Mouse (Mus musculus): ENCODE measurements around the gene Rnf167. TPM values are rescaled to one million over a fixed set of nuclear protein-coding genes. Genes with fewer than 3 reads are reported as not detected.

Gene Rnf167
- total and polyA plus RNA-seq, 3 experiments, result 23.5 to 31.7 (median 25.5) TPM

DNA sequence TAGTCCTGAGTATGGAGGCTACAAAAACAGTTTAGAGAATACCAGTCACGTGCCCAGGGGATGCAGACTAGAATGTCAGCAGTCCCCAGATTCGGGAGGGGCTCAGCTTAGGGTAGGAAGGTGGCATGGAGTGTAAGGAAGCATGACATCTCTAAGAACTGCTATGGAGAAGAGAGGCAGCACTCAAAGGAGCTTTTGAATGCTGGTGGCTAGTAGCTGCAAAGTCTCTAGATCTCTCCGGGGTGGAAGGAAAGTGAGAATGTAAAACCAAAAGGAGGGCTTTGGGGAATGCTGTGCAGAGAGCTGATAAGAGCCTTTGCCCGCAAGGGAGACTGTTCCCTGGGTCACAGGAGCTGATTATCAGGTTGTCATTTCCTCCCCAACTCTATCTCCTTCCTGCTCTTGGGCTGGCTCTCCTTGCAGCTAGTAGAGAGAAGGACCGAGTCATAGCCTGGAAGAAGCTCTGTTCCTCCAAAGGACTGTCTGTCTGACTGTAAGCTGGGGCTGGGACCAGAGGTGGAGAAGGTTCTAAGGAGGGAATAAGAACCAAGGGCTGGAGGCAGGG, 8.2 kb upstream of the Rnf167 start, which contains the start of gene Gp1ba:
Gene Gp1ba, plus strand, starts transcription at position 409 of the 565 bp plus-strand sequence.
- Histone ChIP-seq H3K9ac (ENCODE audit: insufficient read depth, low read depth) (no peak within 1 kb of the TSS), H3K4me3 (replicated peaks in 1 of 3; ENCODE audit: low read depth in 2 of 3, low read length in 2 of 3, poor library complexity in 1 of 3) (no peak within 1 kb of the TSS), H3K79me2 (replicated peaks; ENCODE audit: control insufficient read depth, extremely low read depth, insufficient read depth, poor library complexity, severe bottlenecking) (no peaks in the 10 kb centered on the region), H3K4me1 (ENCODE audit: control insufficient read depth in 1 of 2, insufficient read depth in 2 of 2) (no peaks in the 10 kb centered on the region), H3K4me2 (ENCODE audit: insufficient read depth, low read depth, poor library complexity, severe bottlenecking) (no peak within 1 kb of the TSS), H3K27ac (ENCODE audit: insufficient read depth, low read depth) (no peak within 1 kb of the TSS), H3K36me3 (replicated peaks in 1 of 2; ENCODE audit: control insufficient read depth in 1 of 2, insufficient read depth in 1 of 2, low read length in 1 of 2) (peaks cover 0 to 27% of the 10 kb centered on the region in 2 experiments), H3K27me3 (replicated peaks) (no peaks in the 10 kb centered on the region), H3K9me3 (replicated peaks; ENCODE audit: low read length) (no peaks in the 10 kb centered on the region)
- in situ Hi-C loops (cut with MboI; ENCODE audit: low pct_ligation_motif_present, low pct_unique_long_range_greater_than_20kb, low sequenced_read_pairs), result no loop called here
- no peak for DNase-seq (ENCODE audit: extremely low read depth)
- TF ChIP-seq ZMIZ1 (IDR thresholded peaks at IDR 0.05; ENCODE audit: low read depth, low read length) (no peak), MEF2A (IDR thresholded peaks at IDR 0.05; ENCODE audit: borderline replicate concordance, low read depth, low read length) (no peak), MYC (IDR thresholded peaks at IDR 0.05; ENCODE audit: low read depth, low read length) (no peak), SMC3 (IDR thresholded peaks at IDR 0.05; ENCODE audit: low read depth, low read length) (no peak), JUN (IDR thresholded peaks at IDR 0.05; ENCODE audit: insufficient read depth, low read depth, low read length) (no peak), KAT2A (IDR thresholded peaks at IDR 0.05; ENCODE audit: insufficient replicate concordance, low read length) (no peak), GABPA (IDR thresholded peaks at IDR 0.05; ENCODE audit: insufficient replicate concordance, low read depth, low read length) (no peak), MAZ (IDR thresholded peaks at IDR 0.05; ENCODE audit: low read depth, low read length) (no peak), ZNF384 (IDR thresholded peaks at IDR 0.05; ENCODE audit: low read depth, low read length) (no peak), JUND (conservative IDR thresholded peaks at IDR 0.05; ENCODE audit: low read depth, low read length) (no peak), POLR2AphosphoS2 (IDR thresholded peaks at IDR 0.05; ENCODE audit: low read depth, low read length) (no peak), POLR2A (IDR thresholded peaks at IDR 0.05; ENCODE audit: low read depth, low read length) (no peak), UBTF (IDR thresholded peaks at IDR 0.05; ENCODE audit: low read depth, low read length) (no peak), RCOR1 (conservative IDR thresholded peaks at IDR 0.05; ENCODE audit: low read depth, low read length) (no peak), ELF1 (IDR thresholded peaks at IDR 0.05; ENCODE audit: low read depth, low read length) (no peak), CHD1 (IDR thresholded peaks at IDR 0.05; ENCODE audit: low read depth, low read length) (no peak), SIN3A (IDR thresholded peaks at IDR 0.05; ENCODE audit: low read length) (no peak), ZKSCAN1 (IDR thresholded peaks at IDR 0.05; ENCODE audit: borderline replicate concordance, low read depth, low read length) (no peak), MAFK (IDR thresholded peaks at IDR 0.05; ENCODE audit: insufficient replicate concordance, low read length) (no peak), BHLHE40 (IDR thresholded peaks at IDR 0.05; ENCODE audit: low read depth, low read length) (no peak)
- dilution Hi-C loops (cut with MboI; ENCODE audit: extremely low pct_ligation_motif_present, extremely low pct_unique_long_range_greater_than_20kb, low sequenced_read_pairs), result no loop called here

DNA sequence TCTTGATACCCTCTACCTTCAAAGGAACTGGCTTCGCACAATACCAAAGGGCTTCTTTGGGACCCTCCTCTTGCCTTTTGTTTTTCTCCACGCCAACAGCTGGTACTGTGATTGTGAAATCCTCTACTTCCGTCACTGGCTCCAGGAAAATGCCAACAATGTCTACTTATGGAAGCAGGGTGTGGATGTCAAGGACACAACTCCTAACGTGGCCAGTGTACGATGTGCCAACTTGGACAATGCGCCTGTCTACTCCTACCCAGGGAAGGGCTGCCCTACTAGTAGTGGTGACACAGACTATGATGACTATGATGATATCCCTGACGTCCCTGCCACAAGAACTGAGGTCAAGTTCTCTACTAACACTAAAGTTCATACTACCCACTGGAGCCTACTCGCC, 7.1 kb upstream of the Rnf167 start:
- dilution Hi-C loops (cut with MboI; ENCODE audit: extremely low pct_ligation_motif_present, extremely low pct_unique_long_range_greater_than_20kb, low sequenced_read_pairs), result no loop called here
- no peak overlapping the region for H3K4me3 ChIP-seq (replicated peaks in 1 of 3; ENCODE audit: low read depth in 2 of 3, low read length in 2 of 3, poor library complexity in 1 of 3)
- no peaks in the 10 kb centered on the region for H3K79me2 ChIP-seq (replicated peaks; ENCODE audit: control insufficient read depth, extremely low read depth, insufficient read depth, poor library complexity, severe bottlenecking)
- H3K27ac ChIP-seq (ENCODE audit: insufficient read depth, low read depth), result no peak overlapping the region
- in situ Hi-C loops (cut with MboI; ENCODE audit: low pct_ligation_motif_present, low pct_unique_long_range_greater_than_20kb, low sequenced_read_pairs), result no loop called here
- peaks cover 0 to 1% of the 10 kb centered on the region in 2 experiments; a peak in 2 of 4 replicates for H3K4me1 ChIP-seq (ENCODE audit: control insufficient read depth in 1 of 2, insufficient read depth in 2 of 2)
- no peaks in the 10 kb centered on the region for H3K27me3 ChIP-seq (replicated peaks)
- no peak overlapping the region for H3K9ac ChIP-seq (ENCODE audit: insufficient read depth, low read depth)
- H3K9me3 ChIP-seq (replicated peaks; ENCODE audit: low read length), result no peaks in the 10 kb centered on the region
- no peak for DNase-seq (ENCODE audit: extremely low read depth)
- TF ChIP-seq ELF1 (IDR thresholded peaks at IDR 0.05; ENCODE audit: low read depth, low read length), result no peak
- no peak overlapping the region for H3K4me2 ChIP-seq (ENCODE audit: insufficient read depth, low read depth, poor library complexity, severe bottlenecking)
- H3K36me3 ChIP-seq (replicated peaks in 1 of 2; ENCODE audit: control insufficient read depth in 1 of 2, insufficient read depth in 1 of 2, low read length in 1 of 2), result peaks cover 8 to 39% of the 10 kb centered on the region in 2 experiments

All from CH12.LX (cell line).